In genomic region chr2:19198452-19199365, GRCm38 (mm10) we compare ENCODE assay signal across 9 mouse cellular contexts. TPM values are rescaled to one million over a fixed set of nuclear protein-coding genes. Genes with fewer than 3 reads are reported as not detected.
DNase-seq lines count a peak whose midpoint lies in the region; ATAC-seq and TF ChIP-seq lines count a peak whose summit lies in the region.
"Had no signal": no experiment of that assay in that cellular context is flagged by ENCODE, and none has a peak within 500 bp of the region (broad histone marks: within the 10 kb centered on the region; RNA-seq: fewer than 3 reads in every experiment).

Gene Armc3, plus strand, starts transcription at chr2:19199302.

- H3K4me3 ChIP-seq in embryonic facial prominence, embryonic 10.5 days: peak within 1 kb of the TSS; percentile 62
- H3K4me3 ChIP-seq in heart, embryonic 15.5 days: peak within 1 kb of the TSS; percentile 57
- H3K4me3 ChIP-seq in liver, embryonic 11.5 days (ENCODE audit: low read depth, low read length): peak within 1 kb of the TSS; percentile 45
- H3K4me3 ChIP-seq in midbrain, postnatal 0 days (ENCODE audit: low read depth, low read length): peak within 1 kb of the TSS; percentile 50
- peak within 1 kb of the TSS; percentile 42 for H3K4me3 ChIP-seq in stomach, embryonic 15.5 days (replicated peaks)

- DNase-seq in gastrocnemius, postnatal 10 days: peak; percentile 50
- DNase-seq in gastrocnemius, adult 8-10 months (ENCODE audit: low spot score in 2 of 2): no peak
- peak; percentile 92 for DNase-seq in embryonic facial prominence, embryonic 10.5 days (ENCODE audit: low spot score)
- peak; percentile 64 for DNase-seq in kidney, postnatal 14 days
- peak; percentile 69 for DNase-seq in liver, embryonic 11.5 days (ENCODE audit: low spot score)
- DNase-seq in midbrain, postnatal 0 days (ENCODE audit: low spot score): peak; percentile 91

- no peak; the same call in 1 of the 2 replicates for TF ChIP-seq CTCF in midbrain, postnatal 0 days (IDR thresholded peaks at IDR 0.05)

- H3K9me3 ChIP-seq in embryonic facial prominence, embryonic 10.5 days: no peaks in the 10 kb centered on the region
- no peaks in the 10 kb centered on the region for H3K9me3 ChIP-seq in heart, embryonic 15.5 days (replicated peaks)
- no peaks in the 10 kb centered on the region for H3K9me3 ChIP-seq in liver, embryonic 11.5 days (ENCODE audit: control insufficient read depth, low read length)
- no peaks in the 10 kb centered on the region for H3K9me3 ChIP-seq in midbrain, postnatal 0 days (ENCODE audit: low read length)
- H3K9me3 ChIP-seq in stomach, embryonic 15.5 days: no peaks in the 10 kb centered on the region

- ATAC-seq in heart, embryonic 15.5 days (replicated peaks; ENCODE audit: insufficient number of reproducible peaks, insufficient read depth, low FRiP score, low read depth): peak; percentile 78
- peak; percentile 84 for ATAC-seq in liver, embryonic 11.5 days (replicated peaks; ENCODE audit: low FRiP score)
- peak; percentile 96 for ATAC-seq in midbrain, postnatal 0 days (ENCODE audit: low FRiP score)
- peak; percentile 85 for ATAC-seq in stomach, embryonic 15.5 days (ENCODE audit: insufficient read depth, low FRiP score, low read depth)

- H3K4me1 ChIP-seq in embryonic facial prominence, embryonic 10.5 days: peaks cover 12% of the 10 kb centered on the region
- peaks cover 14% of the 10 kb centered on the region for H3K4me1 ChIP-seq in heart, embryonic 15.5 days (replicated peaks)
- H3K4me1 ChIP-seq in liver, embryonic 11.5 days (replicated peaks; ENCODE audit: control insufficient read depth, insufficient read depth, low read length): peaks cover 5% of the 10 kb centered on the region; the same call in 1 of the 2 replicates
- H3K4me1 ChIP-seq in midbrain, postnatal 0 days (ENCODE audit: insufficient read depth, low read length): 0 out of 2 replicates have a peak, but pooled peaks cover 4% of the 10 kb centered on the region
- H3K4me1 ChIP-seq in stomach, embryonic 15.5 days: peaks cover 4% of the 10 kb centered on the region

- H3K9ac ChIP-seq in heart, embryonic 15.5 days: peak within 1 kb of the TSS; percentile 57
- no peak within 1 kb of the TSS; the same call in 1 of the 2 replicates for H3K9ac ChIP-seq in liver, embryonic 11.5 days (ENCODE audit: low read depth, low read length)
- H3K9ac ChIP-seq in midbrain, postnatal 0 days (replicated peaks; ENCODE audit: low read length, poor library complexity, severe bottlenecking): peak within 1 kb of the TSS; percentile 62
- H3K9ac ChIP-seq in stomach, embryonic 15.5 days: no peak within 1 kb of the TSS

- 13% methylated on average over 24 of the region's 24 CpGs for WGBS in embryonic facial prominence, embryonic 10.5 days
- WGBS in heart, embryonic 15.5 days: 19% methylated on average over 24 of the region's 24 CpGs
- 29% methylated on average over 24 of the region's 24 CpGs for WGBS in liver, embryonic 11.5 days
- 16% methylated on average over 24 of the region's 24 CpGs for WGBS in midbrain, postnatal 0 days
- 15% methylated on average over 24 of the region's 24 CpGs for WGBS in stomach, embryonic 15.5 days

- H3K4me2 ChIP-seq in heart, embryonic 15.5 days: peak within 1 kb of the TSS; percentile 72
- peak within 1 kb of the TSS; percentile 56 for H3K4me2 ChIP-seq in liver, embryonic 11.5 days
- peak within 1 kb of the TSS; percentile 82 for H3K4me2 ChIP-seq in midbrain, postnatal 0 days (ENCODE audit: low read depth, low read length, poor library complexity, severe bottlenecking)
- peak within 1 kb of the TSS; percentile 62 for H3K4me2 ChIP-seq in stomach, embryonic 15.5 days

- H3K27ac ChIP-seq in embryonic facial prominence, embryonic 10.5 days (replicated peaks): peak within 1 kb of the TSS; percentile 90
- no peak within 1 kb of the TSS for H3K27ac ChIP-seq in heart, embryonic 15.5 days
- no peak within 1 kb of the TSS for H3K27ac ChIP-seq in liver, embryonic 11.5 days (ENCODE audit: low read depth, low read length)
- H3K27ac ChIP-seq in midbrain, postnatal 0 days (ENCODE audit: low read depth, low read length): peak within 1 kb of the TSS; percentile 70
- no peak within 1 kb of the TSS for H3K27ac ChIP-seq in stomach, embryonic 15.5 days

- H3K36me3 ChIP-seq in embryonic facial prominence, embryonic 10.5 days (replicated peaks): no peaks in the 10 kb centered on the region
- H3K36me3 ChIP-seq in heart, embryonic 15.5 days: no peaks in the 10 kb centered on the region
- H3K36me3 ChIP-seq in liver, embryonic 11.5 days (ENCODE audit: control insufficient read depth, insufficient read depth, low read length): no peaks in the 10 kb centered on the region
- no peaks in the 10 kb centered on the region for H3K36me3 ChIP-seq in midbrain, postnatal 0 days (ENCODE audit: insufficient read depth, low read length)
- no peaks in the 10 kb centered on the region for H3K36me3 ChIP-seq in stomach, embryonic 15.5 days

- no peaks in the 10 kb centered on the region for H3K27me3 ChIP-seq in embryonic facial prominence, embryonic 10.5 days (replicated peaks; ENCODE audit: low read depth, poor library complexity, severe bottlenecking)
- H3K27me3 ChIP-seq in heart, embryonic 15.5 days: no peaks in the 10 kb centered on the region
- no peaks in the 10 kb centered on the region for H3K27me3 ChIP-seq in liver, embryonic 11.5 days (replicated peaks; ENCODE audit: control insufficient read depth, insufficient read depth, low read length)
- no peaks in the 10 kb centered on the region for H3K27me3 ChIP-seq in midbrain, postnatal 0 days (ENCODE audit: insufficient read depth, low read length)
- no peaks in the 10 kb centered on the region for H3K27me3 ChIP-seq in stomach, embryonic 15.5 days (replicated peaks)
- H3K27me3 ChIP-seq: CH12.LX had no signal

RNA-seq across cellular contexts. Expression of gene Armc3, which starts in this region (rescaled TPM):
- total RNA-seq in gastrocnemius, postnatal 10 days (2021): not detected
- total RNA-seq in gastrocnemius, adult 8-10 months (2022): not detected
- polyA plus RNA-seq in embryonic facial prominence, embryonic 10.5 days (2016; fragmentation: Nextera tagmentation; extraction: Ambion mirVana): 0.09 TPM in 2 replicates
- 0.13 and 0.18 TPM in 2 replicates for polyA plus RNA-seq in heart, embryonic 15.5 days (2015; fragmentation: Nextera tagmentation; extraction: Ambion mirVana)
- polyA plus RNA-seq in liver, embryonic 11.5 days (2014; fragmentation: Nextera tagmentation; extraction: Ambion mirVana): 0.11 TPM in 1 of 2 replicates, not detected in the other
- 0.82 and 1.0 TPM in 2 replicates for total RNA-seq in midbrain, postnatal 0 days (2014; rRNA removed)
- 0.77 and 1.1 TPM in 2 replicates for polyA plus RNA-seq in midbrain, postnatal 0 days (2015; fragmentation: Nextera tagmentation; extraction: Ambion mirVana)
- polyA plus RNA-seq in stomach, embryonic 15.5 days (2015; fragmentation: Nextera tagmentation; extraction: Ambion mirVana): 0.09 and 0.14 TPM in 2 replicates

Comparison
In these comparisons a context has a peak if more than half of its experiments do, and no peak if none do; other contexts are left out.
1. Peak in DNase-seq in gastrocnemius, postnatal 10 days; RNA of the gene not detected or under 1 TPM.
2. Peak in DNase-seq, H3K4me3 ChIP-seq and H3K27ac ChIP-seq in embryonic facial prominence, embryonic 10.5 days; RNA of the gene not detected or under 1 TPM.
3. Peak in ATAC-seq, H3K4me3 ChIP-seq, H3K9ac ChIP-seq and H3K4me2 ChIP-seq in heart, embryonic 15.5 days; RNA of the gene not detected or under 1 TPM.
4. Peak in DNase-seq, ATAC-seq, H3K4me3 ChIP-seq and H3K4me2 ChIP-seq in liver, embryonic 11.5 days; RNA of the gene not detected or under 1 TPM.
5. Peak in ATAC-seq, H3K4me3 ChIP-seq and H3K4me2 ChIP-seq in stomach, embryonic 15.5 days; RNA of the gene not detected or under 1 TPM.
6. DNase-seq: peak in kidney, postnatal 14 days (single experiment) and midbrain, postnatal 0 days (single experiment); none in gastrocnemius, adult 8-10 months (0 of 2).
7. Peak in every context shown above with its lines, with median percentiles within 50 percentile points of each other: H3K4me3 ChIP-seq, ATAC-seq and H3K4me2 ChIP-seq.